Mouse (Mus musculus): ENCODE data around the gene Igfbp3. TPM values are rescaled to one million over a fixed set of nuclear protein-coding genes. Genes with fewer than 3 reads are reported as not detected.

The Igfbp3 gene
- polyA plus RNA-seq, 1 experiment from 2014 or later = 53.7 TPM

DNA sequence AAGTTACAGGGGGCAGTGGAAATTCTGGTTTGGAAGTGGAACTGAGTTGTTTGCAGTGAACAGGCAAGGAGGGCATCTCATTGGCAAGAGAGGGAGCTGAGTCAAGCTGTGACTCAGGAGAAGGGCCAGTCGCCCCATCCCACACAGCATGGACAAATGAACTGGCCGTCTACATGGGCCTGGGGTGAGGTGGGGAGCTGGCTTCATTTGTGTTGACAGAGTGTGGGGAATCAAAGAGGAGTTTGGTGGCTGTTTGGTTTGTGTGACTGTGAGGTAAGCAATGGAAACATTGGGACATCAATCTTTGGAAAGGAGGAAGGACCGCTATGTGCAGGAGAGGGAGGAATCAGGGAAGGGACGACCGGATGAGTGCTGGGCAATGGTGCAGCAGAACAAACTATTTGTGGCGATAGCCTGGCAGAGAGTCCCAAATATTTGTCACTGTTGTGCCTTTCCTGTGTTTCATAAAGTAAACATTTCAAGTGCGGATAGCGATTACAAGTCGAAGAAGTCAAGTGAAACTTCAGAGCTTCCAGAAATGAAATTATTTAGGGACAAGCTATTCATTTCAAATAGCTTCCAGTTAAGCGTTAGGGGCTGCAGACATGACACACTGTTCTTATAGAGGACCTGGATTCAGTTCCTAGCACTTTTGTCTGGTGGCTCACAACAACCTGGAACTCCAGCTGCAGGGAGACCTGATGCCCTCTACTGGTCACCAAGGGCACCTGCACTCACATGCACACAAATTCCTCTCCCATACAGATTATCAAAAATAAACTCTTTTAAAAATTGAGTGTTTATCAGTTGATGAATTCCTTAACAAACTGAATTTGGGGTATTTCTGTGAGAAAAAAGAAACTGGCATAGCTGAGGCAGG lies 19.1 kb downstream of the Igfbp3 start:
- Histone ChIP-seq H3K4me3 (ENCODE audit: low read depth, low read length) (no peak overlapping the region), H3K27me3 (ENCODE audit: control insufficient read depth, insufficient read depth, low read length) (no peaks in the 10 kb centered on the region), H3K4me2 (ENCODE audit: low read depth, low read length) (no peak overlapping the region), H3K9ac (replicated peaks; ENCODE audit: low read length) (no peak overlapping the region), H3K4me1 (ENCODE audit: control insufficient read depth, insufficient read depth, low read length) (no peaks in the 10 kb centered on the region), H3K27ac (replicated peaks; ENCODE audit: low read depth, low read length) (no peak overlapping the region), H3K9me3 (replicated peaks; ENCODE audit: control insufficient read depth, low read length) (no peaks in the 10 kb centered on the region), H3K36me3 (replicated peaks; ENCODE audit: control insufficient read depth, insufficient read depth, low read depth, low read length) (no peaks in the 10 kb centered on the region)
- WGBS = 94% methylated on average over 10 of the region's 10 CpGs
- ATAC-seq (replicated peaks; ENCODE audit: insufficient number of reproducible peaks, low FRiP score, low TSS enrichment, low read depth) = no peak
- no peak for DNase-seq (ENCODE audit: low spot score)

DNA sequence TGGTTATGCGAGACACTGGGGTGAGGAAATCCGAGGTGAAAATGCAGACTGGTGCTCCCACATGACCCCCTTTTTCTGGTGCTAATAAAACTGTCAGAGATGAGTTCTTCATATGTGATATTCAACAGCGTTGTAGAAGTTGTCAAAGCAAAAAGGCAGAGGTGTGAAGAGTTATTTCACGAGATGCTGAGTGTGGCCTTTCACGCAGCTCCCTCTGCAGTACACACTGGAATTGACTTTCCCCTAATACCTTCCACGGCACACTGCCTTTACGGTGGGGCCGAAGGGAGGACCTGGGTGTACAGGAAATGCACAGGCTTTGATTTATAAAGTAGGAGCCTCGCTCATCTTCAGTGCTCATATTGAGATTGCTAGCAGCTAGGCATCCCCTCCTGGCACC lies 20.6 kb downstream of the Igfbp3 start:
- Histone ChIP-seq H3K4me3 (ENCODE audit: low read depth, low read length) (no peak overlapping the region), H3K9me3 (replicated peaks; ENCODE audit: control insufficient read depth, low read length) (no peaks in the 10 kb centered on the region), H3K27ac (replicated peaks; ENCODE audit: low read depth, low read length) (no peak overlapping the region), H3K9ac (replicated peaks; ENCODE audit: low read length) (no peak overlapping the region), H3K27me3 (ENCODE audit: control insufficient read depth, insufficient read depth, low read length) (no peaks in the 10 kb centered on the region), H3K4me2 (ENCODE audit: low read depth, low read length) (no peak overlapping the region), H3K4me1 (ENCODE audit: control insufficient read depth, insufficient read depth, low read length) (no peaks in the 10 kb centered on the region), H3K36me3 (replicated peaks; ENCODE audit: control insufficient read depth, insufficient read depth, low read depth, low read length) (no peaks in the 10 kb centered on the region)
- DNase-seq (ENCODE audit: low spot score) (no peak), ATAC-seq (replicated peaks; ENCODE audit: insufficient number of reproducible peaks, low FRiP score, low TSS enrichment, low read depth) (no peak)
- WGBS = 79% methylated on average over 9 of the region's 9 CpGs

DNA sequence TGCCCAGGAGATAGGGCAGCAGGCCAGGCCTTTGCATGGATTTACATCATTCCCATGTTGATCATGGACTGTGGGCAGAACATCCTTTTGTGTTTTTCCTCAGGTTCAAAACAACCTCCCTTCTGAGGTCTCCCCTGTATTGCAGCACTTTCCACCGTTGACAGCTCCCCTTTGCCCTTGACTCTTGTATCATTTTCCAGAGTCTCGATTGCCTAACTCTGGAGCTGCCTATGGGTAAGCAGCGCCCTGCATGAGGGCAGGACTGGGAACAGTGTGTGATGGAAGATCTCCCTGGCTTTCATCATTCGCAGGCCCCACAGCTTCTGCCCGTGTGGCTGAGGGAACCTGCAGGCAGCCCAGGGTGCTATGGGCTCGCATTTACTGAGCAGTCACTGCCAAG lies 21.0 kb downstream of the Igfbp3 start:
- DNase-seq (ENCODE audit: low spot score) = no peak
- no peak overlapping the region for H3K4me2 ChIP-seq (ENCODE audit: low read depth, low read length)
- H3K27me3 ChIP-seq (ENCODE audit: control insufficient read depth, insufficient read depth, low read length) = no peaks in the 10 kb centered on the region
- ATAC-seq (replicated peaks; ENCODE audit: insufficient number of reproducible peaks, low FRiP score, low TSS enrichment, low read depth) = no peak
- no peak overlapping the region for H3K9ac ChIP-seq (replicated peaks; ENCODE audit: low read length)
- no peaks in the 10 kb centered on the region for H3K9me3 ChIP-seq (replicated peaks; ENCODE audit: control insufficient read depth, low read length)
- 66% methylated on average over 6 of the region's 6 CpGs for WGBS
- no peaks in the 10 kb centered on the region for H3K4me1 ChIP-seq (ENCODE audit: control insufficient read depth, insufficient read depth, low read length)
- no peak overlapping the region for H3K4me3 ChIP-seq (ENCODE audit: low read depth, low read length)
- H3K27ac ChIP-seq (replicated peaks; ENCODE audit: low read depth, low read length) = no peak overlapping the region
- no peaks in the 10 kb centered on the region for H3K36me3 ChIP-seq (replicated peaks; ENCODE audit: control insufficient read depth, insufficient read depth, low read depth, low read length)

DNA sequence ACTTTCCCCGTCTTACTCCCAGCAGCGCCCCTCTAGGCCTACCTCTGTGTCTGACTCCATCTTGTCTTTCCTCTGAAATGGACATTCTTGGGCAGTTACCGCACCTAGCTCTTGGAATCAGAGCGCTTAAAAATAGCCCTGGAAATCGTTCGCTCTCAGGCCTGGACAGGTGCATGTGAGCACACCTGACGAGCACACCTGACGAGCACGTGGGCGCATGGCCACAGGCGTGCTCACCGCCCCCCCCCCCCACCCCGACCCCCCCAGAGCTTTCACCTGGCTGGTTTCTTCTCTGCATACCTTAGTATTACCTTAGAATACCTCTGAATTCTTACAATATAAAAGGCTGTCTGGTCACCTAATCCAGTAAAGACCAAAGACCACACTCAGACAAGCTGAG lies 25.3 kb downstream of the Igfbp3 start, which contains the start of gene Gm11985:
Gene Gm11985, minus strand, starts transcription at position 101 of the 400 bp plus-strand sequence.
- DNase-seq (ENCODE audit: low spot score) (no peak), ATAC-seq (replicated peaks; ENCODE audit: insufficient number of reproducible peaks, low FRiP score, low TSS enrichment, low read depth) (no peak)
- Histone ChIP-seq H3K36me3 (replicated peaks; ENCODE audit: control insufficient read depth, insufficient read depth, low read depth, low read length) (no peaks in the 10 kb centered on the region), H3K9ac (replicated peaks; ENCODE audit: low read length) (no peak within 1 kb of the TSS), H3K4me2 (ENCODE audit: low read depth, low read length) (no peak within 1 kb of the TSS), H3K4me3 (ENCODE audit: low read depth, low read length) (no peak within 1 kb of the TSS), H3K9me3 (replicated peaks; ENCODE audit: control insufficient read depth, low read length) (no peaks in the 10 kb centered on the region), H3K4me1 (ENCODE audit: control insufficient read depth, insufficient read depth, low read length) (no peaks in the 10 kb centered on the region), H3K27ac (replicated peaks; ENCODE audit: low read depth, low read length) (no peak within 1 kb of the TSS), H3K27me3 (ENCODE audit: control insufficient read depth, insufficient read depth, low read length) (no peaks in the 10 kb centered on the region)
- WGBS = 90% methylated on average over 13 of the region's 13 CpGs

DNA sequence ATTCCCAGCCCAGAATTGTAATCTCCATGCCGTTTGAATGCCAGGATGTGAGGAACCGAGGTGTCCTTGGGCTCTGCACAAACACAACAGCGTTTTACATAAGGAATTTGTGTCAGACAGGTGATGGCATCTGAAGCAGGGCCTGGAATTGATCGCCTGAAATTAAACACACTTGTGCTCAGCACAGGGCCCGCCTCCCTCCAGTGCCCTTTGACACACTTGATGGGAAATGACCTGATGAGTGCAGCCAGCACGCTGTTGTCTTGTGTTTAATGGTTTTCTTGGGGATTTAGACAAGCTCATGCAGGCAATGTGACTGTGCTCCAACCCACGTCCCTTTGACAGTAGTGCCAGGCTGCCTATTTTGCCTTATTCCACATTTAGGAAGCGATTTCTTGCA lies 26.3 kb downstream of the Igfbp3 start:
- Histone ChIP-seq H3K36me3 (replicated peaks; ENCODE audit: control insufficient read depth, insufficient read depth, low read depth, low read length) (no peaks in the 10 kb centered on the region), H3K4me3 (ENCODE audit: low read depth, low read length) (no peak overlapping the region), H3K9me3 (replicated peaks; ENCODE audit: control insufficient read depth, low read length) (no peaks in the 10 kb centered on the region), H3K9ac (replicated peaks; ENCODE audit: low read length) (no peak overlapping the region), H3K4me1 (ENCODE audit: control insufficient read depth, insufficient read depth, low read length) (no peaks in the 10 kb centered on the region), H3K27me3 (ENCODE audit: control insufficient read depth, insufficient read depth, low read length) (no peaks in the 10 kb centered on the region), H3K27ac (replicated peaks; ENCODE audit: low read depth, low read length) (no peak overlapping the region), H3K4me2 (ENCODE audit: low read depth, low read length) (no peak overlapping the region)
- WGBS = 36% methylated on average over 8 of the region's 8 CpGs
- DNase-seq (ENCODE audit: low spot score) (no peak), ATAC-seq (replicated peaks; ENCODE audit: insufficient number of reproducible peaks, low FRiP score, low TSS enrichment, low read depth) (no peak)

DNA sequence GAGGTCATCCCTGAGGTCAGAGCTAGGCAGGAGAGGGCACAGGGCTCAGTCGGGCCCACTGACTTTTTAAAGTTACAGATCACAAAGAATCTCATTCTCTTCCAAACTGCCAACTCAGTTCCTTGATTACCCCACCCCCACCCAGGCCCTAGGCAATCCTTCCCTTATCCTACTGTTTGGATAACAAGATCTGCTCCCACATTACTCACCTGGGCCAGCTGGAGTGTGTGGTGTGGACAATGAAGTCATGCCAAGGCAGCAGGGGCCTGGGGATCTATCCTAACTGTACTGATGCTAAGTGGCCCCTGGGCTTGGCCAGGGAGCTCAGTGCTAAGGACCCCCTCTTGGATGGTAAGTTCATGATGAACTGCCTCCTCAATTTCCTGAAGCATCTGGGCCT lies 29.3 kb downstream of the Igfbp3 start:
- 13% methylated on average over 1 of the region's 1 CpGs for WGBS
- Histone ChIP-seq H3K9me3 (replicated peaks; ENCODE audit: control insufficient read depth, low read length) (no peaks in the 10 kb centered on the region), H3K4me2 (ENCODE audit: low read depth, low read length) (no peak overlapping the region), H3K27ac (replicated peaks; ENCODE audit: low read depth, low read length) (no peak overlapping the region), H3K4me1 (ENCODE audit: control insufficient read depth, insufficient read depth, low read length) (no peaks in the 10 kb centered on the region), H3K36me3 (replicated peaks; ENCODE audit: control insufficient read depth, insufficient read depth, low read depth, low read length) (no peaks in the 10 kb centered on the region), H3K9ac (replicated peaks; ENCODE audit: low read length) (no peak overlapping the region), H3K27me3 (ENCODE audit: control insufficient read depth, insufficient read depth, low read length) (no peaks in the 10 kb centered on the region), H3K4me3 (ENCODE audit: low read depth, low read length) (no peak overlapping the region)
- no peak for DNase-seq (ENCODE audit: low spot score)
- ATAC-seq (replicated peaks; ENCODE audit: insufficient number of reproducible peaks, low FRiP score, low TSS enrichment, low read depth) = no peak

DNA sequence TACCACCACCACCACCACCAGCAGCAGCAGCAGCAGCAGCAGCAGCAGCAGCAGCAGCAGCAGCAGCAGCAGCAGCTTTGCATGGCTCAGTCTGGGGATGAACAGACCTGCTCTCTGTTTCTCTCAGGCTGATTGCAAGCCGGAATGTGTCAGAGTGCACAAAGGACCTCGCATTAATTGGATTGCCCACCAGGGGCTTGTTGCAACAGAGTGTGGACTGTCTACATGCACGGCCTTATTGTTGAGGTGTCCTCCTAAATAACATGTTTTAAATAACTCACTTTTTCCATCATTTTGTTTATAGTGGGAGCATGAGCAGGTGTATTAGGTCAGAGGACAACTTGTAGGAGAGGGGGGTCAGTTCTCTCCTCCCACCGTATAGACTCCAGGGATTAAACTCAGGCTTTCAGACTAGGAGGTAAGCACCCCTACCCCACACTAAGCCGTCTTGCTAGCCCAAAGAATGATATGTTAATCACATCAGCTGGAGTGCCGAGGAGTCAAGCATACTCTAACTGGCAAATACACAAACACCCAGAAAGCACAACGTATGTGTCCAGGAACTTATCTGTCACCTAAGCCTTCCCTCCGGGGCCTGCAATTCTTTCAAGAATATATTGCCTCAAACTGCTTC lies 31.2 kb downstream of the Igfbp3 start:
- Histone ChIP-seq H3K27me3 (ENCODE audit: control insufficient read depth, insufficient read depth, low read length) (no peaks in the 10 kb centered on the region), H3K27ac (replicated peaks; ENCODE audit: low read depth, low read length) (no peak overlapping the region), H3K4me2 (ENCODE audit: low read depth, low read length) (no peak overlapping the region), H3K9me3 (replicated peaks; ENCODE audit: control insufficient read depth, low read length) (no peaks in the 10 kb centered on the region), H3K36me3 (replicated peaks; ENCODE audit: control insufficient read depth, insufficient read depth, low read depth, low read length) (no peaks in the 10 kb centered on the region), H3K9ac (replicated peaks; ENCODE audit: low read length) (no peak overlapping the region), H3K4me1 (ENCODE audit: control insufficient read depth, insufficient read depth, low read length) (no peaks in the 10 kb centered on the region), H3K4me3 (ENCODE audit: low read depth, low read length) (no peak overlapping the region)
- WGBS = 35% methylated on average over 8 of the region's 8 CpGs
- peak; percentile 42 for DNase-seq (ENCODE audit: low spot score)
- ATAC-seq (replicated peaks; ENCODE audit: insufficient number of reproducible peaks, low FRiP score, low TSS enrichment, low read depth) = peak; percentile 66; the same call in 1 of the 2 replicates

DNA sequence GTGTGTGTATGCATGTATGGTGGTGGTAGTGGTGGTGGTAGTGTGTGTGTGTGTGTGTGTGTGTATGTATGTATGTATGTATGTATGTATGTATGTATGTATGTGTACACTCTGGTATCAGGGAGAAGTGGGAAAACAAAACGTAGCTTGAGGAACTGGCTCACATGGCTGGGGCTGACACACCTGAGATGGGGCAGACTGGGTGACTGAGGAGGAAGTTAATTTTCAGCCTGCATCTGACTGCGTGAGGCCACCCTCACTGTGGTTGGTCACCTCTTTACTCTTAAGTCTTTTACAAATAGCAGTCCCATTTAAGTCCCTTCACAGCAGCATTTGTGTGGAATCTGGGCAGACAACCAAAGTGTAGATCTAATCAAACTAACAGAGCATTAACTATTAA lies 34.4 kb downstream of the Igfbp3 start:
- no peak overlapping the region for H3K9ac ChIP-seq (replicated peaks; ENCODE audit: low read length)
- DNase-seq (ENCODE audit: low spot score) (no peak), ATAC-seq (replicated peaks; ENCODE audit: insufficient number of reproducible peaks, low FRiP score, low TSS enrichment, low read depth) (no peak)
- H3K27ac ChIP-seq (replicated peaks; ENCODE audit: low read depth, low read length) = no peak overlapping the region
- WGBS = 84% methylated on average over 2 of the region's 2 CpGs
- H3K4me1 ChIP-seq (ENCODE audit: control insufficient read depth, insufficient read depth, low read length) = no peaks in the 10 kb centered on the region
- H3K4me2 ChIP-seq (ENCODE audit: low read depth, low read length) = no peak overlapping the region
- no peaks in the 10 kb centered on the region for H3K27me3 ChIP-seq (ENCODE audit: control insufficient read depth, insufficient read depth, low read length)
- H3K4me3 ChIP-seq (ENCODE audit: low read depth, low read length) = no peak overlapping the region
- no peaks in the 10 kb centered on the region for H3K9me3 ChIP-seq (replicated peaks; ENCODE audit: control insufficient read depth, low read length)
- no peaks in the 10 kb centered on the region for H3K36me3 ChIP-seq (replicated peaks; ENCODE audit: control insufficient read depth, insufficient read depth, low read depth, low read length)

Data from embryonic facial prominence, embryonic 11.5 days (tissue).